Mouse (Mus musculus) cerebellum, adult 2 months (tissue): Measurements from ENCODE around the gene Tnni3k.

Source experiments
- CTCF ChIP-seq: fragments of 200-500 bp; IDR thresholded peaks from 2 replicates; pipeline ENCODE4 v1.5.1; 2011; ENCODE audit warnings: low read depth, mild to moderate bottlenecking, control low read depth, low read length, moderate library complexity, borderline replicate concordance; ENCODE audit not compliant: insufficient read depth
- POLR2A ChIP-seq: fragments of 200-500 bp; IDR thresholded peaks from 2 replicates; pipeline ENCODE4 v1.6.1; 2011; ENCODE audit warnings: low read length, control low read depth, borderline replicate concordance; ENCODE audit not compliant: insufficient read depth

GRCm38 (mm10) chr3:155099266-155099665 is 44.1 kb upstream of the Tnni3k start:
- TF ChIP-seq POLR2A, result no peak
- TF ChIP-seq CTCF, result no peak
